In the genomic region with DNA sequence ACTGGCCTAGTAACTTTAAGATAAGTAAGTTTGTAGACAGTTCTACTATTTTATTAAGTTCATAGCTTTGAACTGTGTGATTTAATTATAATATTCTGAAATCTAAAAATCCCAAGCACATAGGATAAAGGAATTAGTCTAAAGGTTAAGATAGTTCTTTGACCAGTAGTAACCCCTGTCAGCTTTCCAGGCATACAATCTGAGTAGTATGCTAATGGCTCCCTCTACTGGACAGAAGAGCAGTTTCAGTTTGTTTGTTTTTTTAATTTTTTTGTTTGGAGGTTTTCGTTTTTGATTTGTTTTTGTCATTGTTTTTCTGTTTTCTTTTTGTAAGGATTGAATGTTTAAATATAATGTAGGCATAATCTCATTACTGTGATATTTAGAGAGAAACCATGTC, we compare ENCODE assay signal across 9 mouse cellular contexts. TPM values are rescaled to one million over a fixed set of nuclear protein-coding genes. Genes with fewer than 3 reads are reported as not detected.
DNase-seq lines count a peak whose midpoint lies in the region; ATAC-seq lines count a peak whose summit lies in the region.
"Had no signal": no experiment of that assay in that cellular context is flagged by ENCODE, and none has a peak within 500 bp of the region (broad histone marks: within the 10 kb centered on the region; RNA-seq: fewer than 3 reads in every experiment).

No protein-coding gene starts in this region.

- no peak overlapping the region for H3K4me3 ChIP-seq in heart, embryonic 16.5 days (ENCODE audit: low read length)
- H3K4me3 ChIP-seq: embryonic facial prominence, embryonic 15.5 days had no signal

- peak; percentile 45; the same call in 1 of the 2 replicates for ATAC-seq in heart, embryonic 16.5 days (replicated peaks; ENCODE audit: extremely low read depth, insufficient read depth, low FRiP score)

- H3K9ac ChIP-seq in heart, embryonic 16.5 days (ENCODE audit: low read length) = no peak overlapping the region
- H3K9ac ChIP-seq: embryonic facial prominence, embryonic 15.5 days had no signal

- no peaks in the 10 kb centered on the region for H3K9me3 ChIP-seq in heart, embryonic 16.5 days (replicated peaks; ENCODE audit: control insufficient read depth, low read length)
- H3K9me3 ChIP-seq: embryonic facial prominence, embryonic 15.5 days had no signal

- no peaks in the 10 kb centered on the region for H3K27me3 ChIP-seq in heart, embryonic 16.5 days (ENCODE audit: control insufficient read depth, insufficient read depth, low read length)
- no peaks in the 10 kb centered on the region for H3K27me3 ChIP-seq in splenic B cell, adult 2 months (ENCODE audit: control insufficient read depth, insufficient read depth, low read length, poor library complexity, severe bottlenecking)
- H3K27me3 ChIP-seq: embryonic facial prominence, embryonic 15.5 days had no signal

- WGBS in heart, embryonic 16.5 days = 8% methylated on average over 1 of the region's 1 CpGs

- H3K4me2 ChIP-seq in heart, embryonic 16.5 days (ENCODE audit: low read depth, low read length) = no peak overlapping the region
- H3K4me2 ChIP-seq: embryonic facial prominence, embryonic 15.5 days had no signal

- DNase-seq in heart, postnatal 25 days (ENCODE audit: low spot score) = no peak
- peak; percentile 48 for DNase-seq in thymus, postnatal 0 days (ENCODE audit: low spot score)
- no peak for DNase-seq in thymus, adult 18-20 months
- peak; percentile 11 for DNase-seq in fibroblast of lung, adult 2 months (ENCODE audit: low read depth)
- peak; percentile 63 for DNase-seq in splenic B cell, adult 2 months (ENCODE audit: low read depth, low spot score)
- no peak for DNase-seq in urinary bladder, postnatal 4 days (ENCODE audit: low spot score in 2 of 2)
- DNase-seq in left cerebral cortex, adult 9 months (ENCODE audit: low spot score in 2 of 2) = no peak

- H3K36me3 ChIP-seq in heart, embryonic 16.5 days (ENCODE audit: control insufficient read depth, insufficient read depth) = peaks cover 4% of the 10 kb centered on the region
- H3K36me3 ChIP-seq in splenic B cell, adult 2 months (ENCODE audit: control insufficient read depth, insufficient read depth, low read length, poor library complexity, severe bottlenecking) = peaks cover under 1% of the 10 kb centered on the region

- intact Hi-C loops in heart, postnatal 25 days (cut with DNase I) = loop anchor here (1.0 to 2.0 kb wide), 3 partner anchors 51 to 563 kb away; partner anchors contain the start of genes Col4a3bp and Polk

- H3K4me1 ChIP-seq in heart, embryonic 16.5 days (ENCODE audit: control insufficient read depth, insufficient read depth, low read length) = peaks cover 5% of the 10 kb centered on the region; the same call in 1 of the 2 replicates

- H3K27ac ChIP-seq in heart, embryonic 16.5 days (ENCODE audit: low read length) = no peak overlapping the region

RNA-seq across cellular contexts. Expression of gene Col4a3bp, which starts 51.2 kb away (rescaled TPM):
- 8.7 and 9.1 TPM in 2 replicates for polyA plus RNA-seq in heart, embryonic 16.5 days (2015; fragmentation: Nextera tagmentation; extraction: Ambion mirVana)
- total RNA-seq in heart, postnatal 25 days (2021) = 10 to 100 TPM; 35.8 to 41.1 TPM
- 7.6 and 9.0 TPM in 2 replicates for polyA plus RNA-seq in thymus, postnatal 0 days (2015; fragmentation: Nextera tagmentation; extraction: Ambion mirVana)

RNA-seq across cellular contexts. Expression of gene Polk, which starts 51.2 kb away (rescaled TPM):
- 6.5 and 7.3 TPM in 2 replicates for polyA plus RNA-seq in heart, embryonic 16.5 days (2015; fragmentation: Nextera tagmentation; extraction: Ambion mirVana)
- total RNA-seq in heart, postnatal 25 days (2021) = 1 to 10 TPM; 5.6 to 5.9 TPM
- 6.0 and 7.2 TPM in 2 replicates for polyA plus RNA-seq in thymus, postnatal 0 days (2015; fragmentation: Nextera tagmentation; extraction: Ambion mirVana)

Comparison
In these comparisons a context has a peak if more than half of its experiments do, and no peak if none do; other contexts are left out.
1. DNase-seq: peak in thymus, postnatal 0 days (single experiment), fibroblast of lung, adult 2 months (single experiment) and splenic B cell, adult 2 months (single experiment); none in heart, postnatal 25 days (single experiment), thymus, adult 18-20 months (0 of 2), urinary bladder, postnatal 4 days (0 of 2) and left cerebral cortex, adult 9 months (0 of 2).